Mouse (Mus musculus): ENCODE measurements at regions not wholly inside any gene's neighbourhood (a gene's known extent, or its start where the extent isn't known, plus 50 kb on each side); places are given as distances from the start of the nearest gene placed in this dataset.

DNA sequence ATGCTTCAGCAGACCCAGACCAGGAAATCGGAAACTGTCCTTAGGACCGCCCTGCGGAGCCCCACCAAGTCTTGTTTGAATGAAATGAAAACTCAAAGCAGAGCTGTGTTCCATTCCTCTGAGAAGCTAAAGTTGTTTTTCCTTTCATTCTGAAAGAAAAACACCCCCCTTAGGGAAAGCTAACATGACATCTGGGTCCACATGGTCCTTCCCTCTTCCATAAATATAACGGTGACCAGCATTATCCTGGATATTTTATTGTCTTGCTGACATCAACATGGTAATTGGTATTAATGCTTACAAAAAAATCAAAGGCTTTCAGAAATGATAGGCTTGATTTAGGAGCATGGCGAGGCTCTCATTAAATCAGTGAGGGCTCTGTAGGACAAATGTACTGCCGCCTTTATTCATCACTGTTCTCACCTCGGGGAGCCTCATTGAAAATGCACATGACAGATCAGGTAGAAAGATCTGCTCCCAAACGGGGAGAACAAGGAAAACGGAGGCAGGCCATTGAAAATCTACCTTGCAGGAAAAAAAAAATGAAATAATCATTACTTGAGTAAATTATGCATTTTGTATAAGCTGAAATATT is 381.0 kb upstream of the Klf12 start:
- TF ChIP-seq CTCF (IDR thresholded peaks at IDR 0.05; ENCODE audit: low read depth, low read length): no peak
- TF ChIP-seq GATA1 (IDR thresholded peaks at IDR 0.05; ENCODE audit: borderline replicate concordance, low read length): no peak
- TF ChIP-seq POLR2AphosphoS5 (IDR thresholded peaks at IDR 0.05; ENCODE audit: insufficient replicate concordance, low read depth, low read length): no peak
- TF ChIP-seq GATA2 (IDR thresholded peaks at IDR 0.05; ENCODE audit: borderline replicate concordance, low read depth, low read length): no peak
